Mouse (Mus musculus) hindbrain, embryonic 13.5 days (tissue): ENCODE measurements around the gene Ints7. TPM values are rescaled to one million over a fixed set of nuclear protein-coding genes. Genes with fewer than 3 reads are reported as not detected.

ENCODE experiments used
- ATAC-seq: fragments of 200-750 bp; cut with Nextera tagmentation; 2 replicates; pipeline ENCODE4 v1.8.0; 2017; ENCODE audit warnings: moderate TSS enrichment; ENCODE audit not compliant: low FRiP score
- H3K27ac ChIP-seq: fragments of 300-500 bp; sonication (generic); 2 replicates; pipeline ENCODE4 v1.5.1; 2015; ENCODE audit warnings: inconsistent platforms, mild to moderate bottlenecking, moderate library complexity
- H3K27me3 ChIP-seq: fragments of 300-500 bp; sonication (generic); 2 replicates; pipeline ENCODE4 v1.6.1; 2015; ENCODE audit warnings: mild to moderate bottlenecking, inconsistent platforms
- H3K36me3 ChIP-seq: fragments of 300-500 bp; sonication (generic); 2 replicates; pipeline ENCODE4 v1.6.1; 2015; ENCODE audit warnings: mild to moderate bottlenecking, inconsistent platforms
- H3K4me1 ChIP-seq: fragments of 300-500 bp; sonication (generic); replicated peaks from 2 replicates; pipeline ENCODE4 v1.6.1; 2015; ENCODE audit warnings: inconsistent platforms
- H3K4me2 ChIP-seq: fragments of 300-500 bp; sonication (generic); 2 replicates; pipeline ENCODE4 v1.6.1; 2015; ENCODE audit warnings: inconsistent platforms, mild to moderate bottlenecking, moderate library complexity
- H3K4me3 ChIP-seq: fragments of 300-500 bp; sonication (generic); 2 replicates; pipeline ENCODE4 v1.5.1; 2015; ENCODE audit warnings: mild to moderate bottlenecking, inconsistent platforms
- H3K9ac ChIP-seq: fragments of 300-500 bp; sonication (generic); 2 replicates; pipeline ENCODE4 v1.6.1; 2015; ENCODE audit warnings: mild to moderate bottlenecking, inconsistent platforms
- H3K9me3 ChIP-seq: fragments of 300-500 bp; sonication (generic); 2 replicates; pipeline ENCODE4 v1.6.1; 2016; ENCODE audit warnings: inconsistent platforms
- WGBS: fragments of 180-500 bp; shearing (Covaris S2); methylation state at CpG from one replicate; pipeline ENCODE4 v1.1.7; 2015; 5-methylcytosine and 5-hydroxymethylcytosine counted together
- polyA plus RNA-seq: library from polyadenylated mRNA; unstranded; fragments of >200 nt; fragmentation: Nextera tagmentation; extraction: Ambion mirVana; gene quantifications from 2 replicates; pipeline ENCODE4 v1.2.1, GENCODE M21; 2015

Ints7 gene
- polyA plus RNA-seq, 1 experiment from 2014 or later = 44.0 TPM

- Histone ChIP-seq H3K9ac (no peak overlapping the region), H3K9me3 (no peaks in the 10 kb centered on the region), H3K36me3 (no peaks in the 10 kb centered on the region), H3K4me2 (no peak overlapping the region), H3K27me3 (peaks cover 13% of the 10 kb centered on the region), H3K4me3 (no peak overlapping the region), H3K27ac (no peak overlapping the region), H3K4me1 (peaks cover 16% of the 10 kb centered on the region)
- no peak for ATAC-seq
- WGBS = 89% methylated on average over 2 of the region's 2 CpGs
Measured at GRCm38 (mm10) chr1:191640146-191640545, 64.7 kb downstream of the Ints7 start.

- Histone ChIP-seq H3K27me3 (peaks cover 19% of the 10 kb centered on the region), H3K9me3 (no peaks in the 10 kb centered on the region), H3K27ac (no peak overlapping the region), H3K4me2 (no peak overlapping the region), H3K4me1 (peaks cover 16% of the 10 kb centered on the region), H3K4me3 (no peak overlapping the region), H3K9ac (no peak overlapping the region), H3K36me3 (no peaks in the 10 kb centered on the region)
- ATAC-seq = no peak
- 62% methylated on average over 3 of the region's 3 CpGs for WGBS
Measured at GRCm38 (mm10) chr1:191640848-191641247, 65.4 kb downstream of the Ints7 start.

- Histone ChIP-seq H3K4me1 (peaks cover 16% of the 10 kb centered on the region), H3K4me3 (no peak overlapping the region), H3K36me3 (no peaks in the 10 kb centered on the region), H3K27ac (no peak overlapping the region), H3K9me3 (no peaks in the 10 kb centered on the region), H3K4me2 (no peak overlapping the region), H3K27me3 (peaks cover 19% of the 10 kb centered on the region), H3K9ac (no peak overlapping the region)
- 3% methylated on average over 2 of the region's 2 CpGs for WGBS
- ATAC-seq = no peak
Measured at GRCm38 (mm10) chr1:191641438-191641837, 66.0 kb downstream of the Ints7 start.

- Histone ChIP-seq H3K4me1 (peaks cover 16% of the 10 kb centered on the region), H3K9me3 (no peaks in the 10 kb centered on the region)
- 52% methylated on average over 4 of the region's 4 CpGs for WGBS
Measured at GRCm38 (mm10) chr1:191642903-191643302, 67.5 kb downstream of the Ints7 start.

GRCm38 (mm10) chr1:191645921-191646320 lies 70.5 kb downstream of the Ints7 start:
- peaks cover 11% of the 10 kb centered on the region; the same call in 1 of the 2 replicates for H3K27me3 ChIP-seq
- no peak overlapping the region for H3K27ac ChIP-seq
- H3K9me3 ChIP-seq = no peaks in the 10 kb centered on the region
- peaks cover 16% of the 10 kb centered on the region for H3K4me1 ChIP-seq
- H3K9ac ChIP-seq = no peak overlapping the region
- no peak for ATAC-seq
- H3K4me3 ChIP-seq = no peak overlapping the region
- no peak overlapping the region for H3K4me2 ChIP-seq
- WGBS = 59% methylated on average over 8 of the region's 8 CpGs
- H3K36me3 ChIP-seq = no peaks in the 10 kb centered on the region

More at GRCm38 (mm10) chr1:191642903-191643302, 67.5 kb downstream of the Ints7 start:
- Histone ChIP-seq H3K36me3 (no peaks in the 10 kb centered on the region), H3K27ac (no peak overlapping the region), H3K4me2 (no peak overlapping the region), H3K27me3 (peaks cover 19% of the 10 kb centered on the region), H3K9ac (no peak overlapping the region), H3K4me3 (no peak overlapping the region)
- no peak for ATAC-seq

- no peak overlapping the region for H3K27ac ChIP-seq
- 86% methylated on average over 3 of the region's 3 CpGs for WGBS
- no peaks in the 10 kb centered on the region for H3K9me3 ChIP-seq
- no peaks in the 10 kb centered on the region for H3K36me3 ChIP-seq
- peaks cover 7% of the 10 kb centered on the region; the same call in 1 of the 2 replicates for H3K27me3 ChIP-seq
- no peak overlapping the region for H3K9ac ChIP-seq
- no peak overlapping the region for H3K4me3 ChIP-seq
- no peak overlapping the region for H3K4me2 ChIP-seq
- no peak for ATAC-seq
- peaks cover 9% of the 10 kb centered on the region; the same call in 1 of the 2 replicates for H3K4me1 ChIP-seq
Measured at GRCm38 (mm10) chr1:191647590-191647989, 72.2 kb downstream of the Ints7 start.

GRCm38 (mm10) chr1:191659441-191659840 lies 84.0 kb downstream of the Ints7 start:
- ATAC-seq = no peak
- 69% methylated on average over 3 of the region's 3 CpGs for WGBS
- H3K27ac ChIP-seq = no peak overlapping the region

GRCm38 (mm10) chr1:191661019-191661796 lies 85.8 kb downstream of the Ints7 start:
- Histone ChIP-seq H3K9ac (no peak overlapping the region), H3K27ac (no peak overlapping the region), H3K4me1 (no peaks in the 10 kb centered on the region), H3K36me3 (no peaks in the 10 kb centered on the region), H3K27me3 (no peaks in the 10 kb centered on the region), H3K4me3 (no peak overlapping the region), H3K9me3 (no peaks in the 10 kb centered on the region), H3K4me2 (no peak overlapping the region)
- ATAC-seq = no peak
- 73% methylated on average over 8 of the region's 8 CpGs for WGBS

More at GRCm38 (mm10) chr1:191659441-191659840, 84.0 kb downstream of the Ints7 start:
- Histone ChIP-seq H3K4me2 (no peak overlapping the region), H3K4me1 (no peaks in the 10 kb centered on the region), H3K9ac (no peak overlapping the region), H3K27me3 (no peaks in the 10 kb centered on the region), H3K36me3 (no peaks in the 10 kb centered on the region), H3K4me3 (no peak overlapping the region), H3K9me3 (no peaks in the 10 kb centered on the region)

GRCm38 (mm10) chr1:191662178-191662898 lies 86.9 kb downstream of the Ints7 start:
- H3K4me2 ChIP-seq = no peak overlapping the region
- no peaks in the 10 kb centered on the region for H3K9me3 ChIP-seq
- no peak overlapping the region for H3K27ac ChIP-seq
- WGBS = 82% methylated on average over 9 of the region's 9 CpGs
- H3K27me3 ChIP-seq = no peaks in the 10 kb centered on the region
- no peaks in the 10 kb centered on the region for H3K36me3 ChIP-seq
- no peaks in the 10 kb centered on the region for H3K4me1 ChIP-seq
- no peak overlapping the region for H3K4me3 ChIP-seq
- no peak for ATAC-seq
- H3K9ac ChIP-seq = no peak overlapping the region

GRCm38 (mm10) chr1:191662899-191663500 lies 87.6 kb downstream of the Ints7 start:
- Histone ChIP-seq H3K9me3 (no peaks in the 10 kb centered on the region), H3K4me2 (no peak overlapping the region), H3K27ac (no peak overlapping the region), H3K9ac (no peak overlapping the region), H3K36me3 (no peaks in the 10 kb centered on the region), H3K4me3 (no peak overlapping the region), H3K4me1 (no peaks in the 10 kb centered on the region), H3K27me3 (no peaks in the 10 kb centered on the region)
- WGBS = 68% methylated on average over 8 of the region's 8 CpGs
- ATAC-seq = no peak

GRCm38 (mm10) chr1:191663603-191664002 lies 88.2 kb downstream of the Ints7 start:
- H3K9me3 ChIP-seq = no peaks in the 10 kb centered on the region
- 91% methylated on average over 6 of the region's 6 CpGs for WGBS
- ATAC-seq = no peak

GRCm38 (mm10) chr1:191666351-191666750 lies 90.9 kb downstream of the Ints7 start:
- Histone ChIP-seq H3K9me3 (no peaks in the 10 kb centered on the region), H3K4me2 (no peak overlapping the region), H3K36me3 (no peaks in the 10 kb centered on the region), H3K27me3 (no peaks in the 10 kb centered on the region), H3K9ac (no peak overlapping the region), H3K27ac (no peak overlapping the region), H3K4me3 (no peak overlapping the region), H3K4me1 (no peaks in the 10 kb centered on the region)
- ATAC-seq = no peak
- 85% methylated on average over 11 of the region's 11 CpGs for WGBS

More at GRCm38 (mm10) chr1:191663603-191664002, 88.2 kb downstream of the Ints7 start:
- no peak overlapping the region for H3K27ac ChIP-seq
- H3K9ac ChIP-seq = no peak overlapping the region
- no peaks in the 10 kb centered on the region for H3K4me1 ChIP-seq
- no peak overlapping the region for H3K4me2 ChIP-seq
- no peak overlapping the region for H3K4me3 ChIP-seq
- H3K27me3 ChIP-seq = no peaks in the 10 kb centered on the region
- H3K36me3 ChIP-seq = no peaks in the 10 kb centered on the region
